Mouse (Mus musculus) heart, postnatal 0 days (tissue): Measurements from ENCODE around the gene Gpm6b. TPM values are rescaled to one million over a fixed set of nuclear protein-coding genes. Genes with fewer than 3 reads are reported as not detected.

Experiments
- ATAC-seq: fragments of 200-750 bp; cut with Nextera tagmentation; 2 replicates; pipeline ENCODE4 v1.8.0; 2017; ENCODE audit warnings: low read depth, moderate number of reproducible peaks, moderate library complexity; ENCODE audit not compliant: insufficient read depth
- DNase-seq: peaks from one replicate; pipeline ENCODE4 v3.0.0-alpha.2; 2016; ENCODE audit warnings: low spot score
- H3K27ac ChIP-seq: fragments of 300-500 bp; sonication (generic); 2 replicates; pipeline ENCODE4 v1.5.1; 2014; ENCODE audit warnings: low read depth, mild to moderate bottlenecking
- H3K27me3 ChIP-seq: fragments of 300-500 bp; sonication (generic); 2 replicates; pipeline ENCODE4 v1.6.1; 2014; ENCODE audit warnings: low read length, mixed read lengths; ENCODE audit not compliant: control insufficient read depth, insufficient read depth
- H3K36me3 ChIP-seq: fragments of 300-500 bp; sonication (generic); replicated peaks from 2 replicates; pipeline ENCODE4 v1.6.1; 2014; ENCODE audit warnings: low read length, mixed read lengths; ENCODE audit not compliant: control insufficient read depth, insufficient read depth
- H3K4me1 ChIP-seq: fragments of 300-500 bp; sonication (generic); 2 replicates; pipeline ENCODE4 v1.6.1; 2014; ENCODE audit warnings: antibody characterized with exemption; ENCODE audit not compliant: control insufficient read depth, insufficient read depth
- H3K4me2 ChIP-seq: fragments of 300-500 bp; sonication (generic); 2 replicates; pipeline ENCODE4 v1.6.1; 2014; ENCODE audit warnings: low read depth, mild to moderate bottlenecking, low read length, moderate library complexity
- H3K4me3 ChIP-seq: fragments of 300-500 bp; sonication (generic); 2 replicates; pipeline ENCODE4 v1.5.1; 2014; ENCODE audit warnings: low read depth, low read length
- H3K9ac ChIP-seq: fragments of 300-500 bp; sonication (generic); replicated peaks from 2 replicates; pipeline ENCODE4 v1.6.1; 2014; ENCODE audit warnings: low read depth, low read length, mixed read lengths
- H3K9me3 ChIP-seq: fragments of 300-500 bp; sonication (generic); replicated peaks from 2 replicates; pipeline ENCODE4 v1.6.1; 2016; ENCODE audit warnings: low read length; ENCODE audit not compliant: control insufficient read depth
- CTCF ChIP-seq: IDR thresholded peaks from 2 replicates; pipeline ENCODE4 v1.5.1; 2016; ENCODE audit warnings: antibody characterized with exemption, control low read depth, low read depth
- EP300 ChIP-seq: IDR thresholded peaks from 2 replicates; pipeline ENCODE4 v1.6.1; 2016; ENCODE audit warnings: antibody characterized with exemption, low read depth
- WGBS: fragments of 180-500 bp; shearing (Covaris S2); extraction: QIAGEN DNeasy Blood & Tissue Kit; methylation state at CpG from one replicate; pipeline ENCODE4 v1.1.7; 2014; 5-methylcytosine and 5-hydroxymethylcytosine counted together
- polyA plus RNA-seq: library from polyadenylated mRNA; unstranded; fragments of >200 nt; fragmentation: Nextera tagmentation; extraction: Ambion mirVana; gene quantifications from 2 replicates; pipeline ENCODE4 v1.2.1, GENCODE M21; 2015
- total RNA-seq: library from RNA; depleted of rRNA; stranded (reverse); fragments of >200 nt; gene quantifications from 2 replicates; pipeline ENCODE4 v1.2.3, GENCODE M21; 2014; ENCODE audit warnings: low replicate concordance

The Gpm6b gene
- total and polyA plus RNA-seq, 2 experiments from 2014 or later = 3.9 to 13.0 TPM

GRCm38 (mm10) chrX:166216720-166217119 lies 22.0 kb upstream of the Gpm6b start:
- Histone ChIP-seq H3K36me3 (no peaks in the 10 kb centered on the region), H3K4me1 (no peaks in the 10 kb centered on the region), H3K4me3 (no peak overlapping the region), H3K9me3 (no peaks in the 10 kb centered on the region), H3K4me2 (no peak overlapping the region), H3K9ac (no peak overlapping the region), H3K27me3 (no peaks in the 10 kb centered on the region), H3K27ac (no peak overlapping the region)
- ATAC-seq (no peak), DNase-seq (no peak)
- 81% methylated on average over 8 of the region's 8 CpGs for WGBS
- no peak for TF ChIP-seq CTCF

GRCm38 (mm10) chrX:166219331-166219730 lies 19.4 kb upstream of the Gpm6b start:
- no peaks in the 10 kb centered on the region for H3K4me1 ChIP-seq
- H3K27ac ChIP-seq = no peak overlapping the region
- no peaks in the 10 kb centered on the region for H3K27me3 ChIP-seq
- H3K36me3 ChIP-seq = no peaks in the 10 kb centered on the region
- DNase-seq (no peak), ATAC-seq (no peak)
- 43% methylated on average over 5 of the region's 5 CpGs for WGBS
- TF ChIP-seq EP300 = no peak
- TF ChIP-seq CTCF = no peak
- H3K9me3 ChIP-seq = no peaks in the 10 kb centered on the region
- H3K9ac ChIP-seq = no peak overlapping the region
- no peak overlapping the region for H3K4me3 ChIP-seq
- no peak overlapping the region for H3K4me2 ChIP-seq

- H3K36me3 ChIP-seq = no peaks in the 10 kb centered on the region
- no peak overlapping the region for H3K27ac ChIP-seq
- TF ChIP-seq CTCF (no peak), EP300 (no peak)
- H3K4me2 ChIP-seq = no peak overlapping the region
- H3K27me3 ChIP-seq = no peaks in the 10 kb centered on the region
- H3K9ac ChIP-seq = no peak overlapping the region
- no peaks in the 10 kb centered on the region for H3K4me1 ChIP-seq
- DNase-seq (no peak), ATAC-seq (no peak)
- 70% methylated on average over 5 of the region's 5 CpGs for WGBS
- H3K9me3 ChIP-seq = no peaks in the 10 kb centered on the region
- H3K4me3 ChIP-seq = no peak overlapping the region
Observed at GRCm38 (mm10) chrX:166226856-166227255, 11.9 kb upstream of the Gpm6b start.

GRCm38 (mm10) chrX:166229750-166230149 lies 9.0 kb upstream of the Gpm6b start:
- 54% methylated on average over 3 of the region's 3 CpGs for WGBS
- Histone ChIP-seq H3K9ac (no peak overlapping the region), H3K4me1 (no peaks in the 10 kb centered on the region), H3K27me3 (no peaks in the 10 kb centered on the region), H3K9me3 (no peaks in the 10 kb centered on the region), H3K36me3 (no peaks in the 10 kb centered on the region), H3K4me2 (no peak overlapping the region), H3K27ac (no peak overlapping the region), H3K4me3 (no peak overlapping the region)
- no peak for TF ChIP-seq CTCF
- no peak for TF ChIP-seq EP300
- DNase-seq (no peak), ATAC-seq (no peak)

- Histone ChIP-seq H3K4me3 (no peak overlapping the region), H3K4me1 (no peaks in the 10 kb centered on the region), H3K4me2 (no peak overlapping the region), H3K9me3 (no peaks in the 10 kb centered on the region), H3K27ac (no peak overlapping the region), H3K36me3 (no peaks in the 10 kb centered on the region), H3K9ac (no peak overlapping the region), H3K27me3 (no peaks in the 10 kb centered on the region)
- no peak for DNase-seq
- 74% methylated on average over 6 of the region's 6 CpGs for WGBS
- ATAC-seq = no peak
- TF ChIP-seq CTCF (no peak), EP300 (no peak)
Observed at GRCm38 (mm10) chrX:166230515-166231267, 8.0 kb upstream of the Gpm6b start.

- no peak overlapping the region for H3K9ac ChIP-seq
- no peaks in the 10 kb centered on the region for H3K9me3 ChIP-seq
- H3K27ac ChIP-seq = no peak overlapping the region
- H3K4me2 ChIP-seq = no peak overlapping the region
- H3K4me3 ChIP-seq = no peak overlapping the region
- DNase-seq (no peak), ATAC-seq (no peak)
- TF ChIP-seq CTCF (no peak), EP300 (no peak)
- H3K4me1 ChIP-seq = no peaks in the 10 kb centered on the region
- 31% methylated on average over 2 of the region's 2 CpGs for WGBS
- no peaks in the 10 kb centered on the region for H3K36me3 ChIP-seq
- H3K27me3 ChIP-seq = no peaks in the 10 kb centered on the region
Observed at GRCm38 (mm10) chrX:166236131-166236530, 2.6 kb upstream of the Gpm6b start.
